Comparison of ENCODE assay signal across 25 mouse cellular contexts in genomic region chr3:27359100-27359720, GRCm38 (mm10). TPM values are rescaled to one million over a fixed set of nuclear protein-coding genes. Genes with fewer than 3 reads are reported as not detected.
"Had no signal": no experiment of that assay in that cellular context is flagged by ENCODE, and none has a peak within 500 bp of the region (broad histone marks: within the 10 kb centered on the region; RNA-seq: fewer than 3 reads in every experiment).

No protein-coding gene starts in this region.

- H3K36me3 ChIP-seq: liver, embryonic 12.5 days; midbrain, embryonic 10.5 days; midbrain, embryonic 12.5 days; neural tube, embryonic 13.5 days; neural tube, embryonic 15.5 days had no signal

- H3K27ac ChIP-seq: liver, embryonic 12.5 days; liver, embryonic 14.5 days; midbrain, embryonic 10.5 days; midbrain, embryonic 12.5 days; neural tube, embryonic 13.5 days; neural tube, embryonic 15.5 days had no signal

- ATAC-seq: liver, embryonic 12.5 days; midbrain, embryonic 16.5 days had no signal

- DNase-seq: lung, postnatal 10 days; lung, postnatal 36 days; midbrain, embryonic 14.5 days; retina, postnatal 1 day; right cerebral cortex, adult 18-20 months; right cerebral cortex, postnatal 25 days; right cerebral cortex, postnatal 4 days; spleen, adult 18-20 months; thymus, adult 18-20 months; thymus, postnatal 14 days; thymus, postnatal 36 days had no signal

- H3K9me3 ChIP-seq: liver, embryonic 12.5 days; midbrain, embryonic 10.5 days; midbrain, embryonic 12.5 days; neural tube, embryonic 13.5 days; neural tube, embryonic 15.5 days had no signal

- H3K4me2 ChIP-seq: liver, embryonic 12.5 days; midbrain, embryonic 12.5 days; neural tube, embryonic 13.5 days; neural tube, embryonic 15.5 days had no signal

- H3K4me1 ChIP-seq: liver, embryonic 12.5 days; midbrain, embryonic 10.5 days; midbrain, embryonic 12.5 days; neural tube, embryonic 13.5 days; neural tube, embryonic 15.5 days had no signal

- H3K27me3 ChIP-seq: liver, embryonic 12.5 days; midbrain, embryonic 12.5 days; neural tube, embryonic 13.5 days; neural tube, embryonic 15.5 days had no signal

- H3K9ac ChIP-seq: liver, embryonic 12.5 days; liver, embryonic 14.5 days; midbrain, embryonic 12.5 days; neural tube, embryonic 13.5 days; neural tube, embryonic 15.5 days had no signal

- H3K4me3 ChIP-seq: liver, embryonic 12.5 days; midbrain, embryonic 10.5 days; midbrain, embryonic 12.5 days; myocyte; neural tube, embryonic 13.5 days; neural tube, embryonic 15.5 days had no signal

RNA-seq across cellular contexts. Expression of gene Ghsr, which starts 11.9 kb away (rescaled TPM):
- polyA plus RNA-seq: liver, adult 2 months; liver, embryonic 12.5 days; liver, embryonic 14.5 days; liver, embryonic 16.5 days; myocyte; small intestine, adult 2 months; stomach, embryonic 14.5 days; stomach, embryonic 16.5 days had no signal

RNA-seq across cellular contexts. Expression of gene Tnfsf10, which starts 42.4 kb away (rescaled TPM):
- polyA plus RNA-seq: midbrain, embryonic 10.5 days; midbrain, embryonic 12.5 days; myocyte; neural tube, embryonic 11.5 days; neural tube, embryonic 13.5 days had no signal
